Mouse (Mus musculus): ENCODE data around the gene Skp2. TPM values are rescaled to one million over a fixed set of nuclear protein-coding genes. Genes with fewer than 3 reads are reported as not detected.
"Not testable (repeated sequence)": the region's sequence is repeated elsewhere in the genome, so short reads cannot be mapped to it uniquely, and the experiment has no call there.

The Skp2 gene
- 16.5 and 19.3 TPM in 2 replicates for polyA plus RNA-seq (2015; fragmentation: Nextera tagmentation; extraction: Ambion mirVana)

DNA sequence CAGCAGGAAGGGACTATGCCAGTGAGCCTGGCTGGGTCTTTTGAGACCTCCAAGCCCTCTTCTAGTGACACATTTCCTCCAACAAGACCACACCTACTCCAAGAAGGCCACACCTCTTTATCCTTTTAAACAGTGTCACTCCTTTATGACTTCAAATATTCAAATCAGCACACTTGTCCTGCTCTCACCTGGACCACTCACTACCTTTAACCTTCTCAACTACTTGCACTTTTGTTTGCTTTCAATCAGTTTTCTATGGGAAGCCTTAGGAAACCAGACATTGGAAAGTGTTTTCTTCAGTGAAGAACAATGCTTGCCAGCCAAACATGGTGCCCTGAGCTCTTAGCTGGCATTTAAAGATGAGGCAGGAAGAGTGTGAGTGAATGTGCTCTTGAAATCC lies at the start of gene Skp2:
TSS of gene Skp2 (minus strand) at position 101 of the 400 bp plus-strand sequence.
- H3K36me3 ChIP-seq (ENCODE audit: control insufficient read depth, insufficient read depth), result peaks cover 6% of the 10 kb centered on the region; the same call in 1 of the 2 replicates
- no peak within 1 kb of the TSS for H3K9ac ChIP-seq (ENCODE audit: low read depth, low read length)
- H3K27me3 ChIP-seq (ENCODE audit: control insufficient read depth, insufficient read depth, low read depth, low read length), result no peaks in the 10 kb centered on the region
- no peaks in the 10 kb centered on the region for H3K4me1 ChIP-seq (ENCODE audit: control insufficient read depth, low read depth, low read length)
- H3K9me3 ChIP-seq (replicated peaks; ENCODE audit: control insufficient read depth, low read length), result no peaks in the 10 kb centered on the region
- H3K27ac ChIP-seq (ENCODE audit: low read length), result no peak within 1 kb of the TSS
- no peak for ATAC-seq (ENCODE audit: low read depth)
- H3K4me3 ChIP-seq (ENCODE audit: low read depth, low read length), result no peak within 1 kb of the TSS
- H3K4me2 ChIP-seq (ENCODE audit: low read depth, low read length), result no peak within 1 kb of the TSS

DNA sequence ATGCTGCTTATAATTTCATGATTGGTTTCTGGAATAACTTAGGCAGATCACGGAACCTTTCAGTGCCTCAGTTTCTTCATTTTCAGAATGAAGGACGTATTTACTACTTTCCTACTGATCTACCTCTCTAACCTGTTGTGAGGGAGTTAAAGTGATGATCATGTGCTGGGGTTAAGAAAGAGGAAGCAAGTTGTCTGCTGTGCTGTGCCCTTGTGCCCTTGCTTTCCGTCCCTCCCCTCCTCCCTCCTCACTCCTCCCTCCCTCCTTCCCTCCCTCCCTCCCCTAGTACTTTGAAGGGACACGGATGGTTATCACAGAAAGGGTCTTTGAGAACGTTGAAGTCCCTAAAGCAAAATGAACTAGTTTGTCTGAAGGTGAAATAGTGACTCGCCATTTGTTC lies 43.2 kb upstream of the Skp2 start:
- Histone ChIP-seq H3K4me1 (ENCODE audit: control insufficient read depth, low read depth, low read length) (no peaks in the 10 kb centered on the region), H3K4me3 (ENCODE audit: low read depth, low read length) (no peak overlapping the region), H3K4me2 (ENCODE audit: low read depth, low read length) (no peak overlapping the region), H3K27me3 (ENCODE audit: control insufficient read depth, insufficient read depth, low read depth, low read length) (no peaks in the 10 kb centered on the region), H3K9me3 (replicated peaks; ENCODE audit: control insufficient read depth, low read length) (no peaks in the 10 kb centered on the region), H3K9ac (ENCODE audit: low read depth, low read length) (no peak overlapping the region), H3K36me3 (ENCODE audit: control insufficient read depth, insufficient read depth) (peaks cover 3% of the 10 kb centered on the region), H3K27ac (ENCODE audit: low read length) (no peak overlapping the region)
- 39% methylated on average over 6 of the region's 6 CpGs for WGBS (ENCODE audit: insufficient replicate concordance)
- no peak for ATAC-seq (ENCODE audit: low read depth)

DNA sequence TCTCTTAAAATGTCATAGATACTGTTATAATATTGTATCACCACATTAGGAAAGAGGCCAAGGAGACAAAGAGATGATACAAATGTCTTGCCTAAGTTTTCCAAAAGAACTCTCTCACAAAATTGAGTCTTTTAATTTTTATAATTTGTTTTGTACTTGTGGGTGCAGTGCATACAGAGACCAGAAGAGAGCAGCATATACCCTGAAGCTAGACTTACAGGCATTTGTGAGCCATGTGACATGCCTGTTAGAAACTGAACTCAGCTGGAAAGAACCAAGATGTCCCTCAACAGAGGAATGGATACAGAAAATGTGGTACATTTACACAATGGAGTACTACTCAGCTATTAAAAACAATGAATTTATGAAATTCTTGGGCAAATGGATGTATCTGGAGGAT lies 37.5 kb upstream of the Skp2 start:
- not testable (repeated sequence) for H3K27ac ChIP-seq (ENCODE audit: low read length); H3K36me3 ChIP-seq (ENCODE audit: control insufficient read depth, insufficient read depth); H3K4me2 ChIP-seq (ENCODE audit: low read depth, low read length); ATAC-seq (ENCODE audit: low read depth); H3K9ac ChIP-seq (ENCODE audit: low read depth, low read length); H3K4me3 ChIP-seq (ENCODE audit: low read depth, low read length); H3K4me1 ChIP-seq (ENCODE audit: control insufficient read depth, low read depth, low read length); H3K27me3 ChIP-seq (ENCODE audit: control insufficient read depth, insufficient read depth, low read depth, low read length); H3K9me3 ChIP-seq (replicated peaks; ENCODE audit: control insufficient read depth, low read length)

DNA sequence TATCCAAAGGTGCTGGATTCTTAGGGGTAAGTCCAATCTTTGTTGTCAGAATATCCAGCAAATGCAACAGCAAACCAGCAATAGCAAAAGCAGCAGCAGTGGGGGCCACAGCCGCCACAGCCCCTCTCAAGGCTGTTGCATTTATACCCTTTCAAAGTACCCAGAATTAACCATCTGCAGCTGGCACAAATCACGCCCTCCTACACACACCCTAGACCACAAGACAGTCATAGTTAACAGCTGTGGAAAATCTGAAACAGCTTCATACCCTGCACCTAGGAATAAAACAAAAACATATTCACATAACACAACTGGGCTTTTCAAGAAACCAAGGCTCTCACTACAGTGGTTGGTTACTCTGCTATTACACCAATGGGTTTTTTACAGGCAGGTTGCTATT lies 34.6 kb upstream of the Skp2 start:
- Histone ChIP-seq H3K27ac (ENCODE audit: low read length) (no peak overlapping the region), H3K36me3 (ENCODE audit: control insufficient read depth, insufficient read depth) (peaks cover 6% of the 10 kb centered on the region), H3K4me1 (ENCODE audit: control insufficient read depth, low read depth, low read length) (no peaks in the 10 kb centered on the region), H3K9me3 (replicated peaks; ENCODE audit: control insufficient read depth, low read length) (no peaks in the 10 kb centered on the region), H3K4me2 (ENCODE audit: low read depth, low read length) (no peak overlapping the region), H3K27me3 (ENCODE audit: control insufficient read depth, insufficient read depth, low read depth, low read length) (no peaks in the 10 kb centered on the region), H3K4me3 (ENCODE audit: low read depth, low read length) (no peak overlapping the region), H3K9ac (ENCODE audit: low read depth, low read length) (no peak overlapping the region)
- WGBS (ENCODE audit: insufficient replicate concordance), result 69% methylated on average over 2 of the region's 2 CpGs
- no peak for ATAC-seq (ENCODE audit: low read depth)

DNA sequence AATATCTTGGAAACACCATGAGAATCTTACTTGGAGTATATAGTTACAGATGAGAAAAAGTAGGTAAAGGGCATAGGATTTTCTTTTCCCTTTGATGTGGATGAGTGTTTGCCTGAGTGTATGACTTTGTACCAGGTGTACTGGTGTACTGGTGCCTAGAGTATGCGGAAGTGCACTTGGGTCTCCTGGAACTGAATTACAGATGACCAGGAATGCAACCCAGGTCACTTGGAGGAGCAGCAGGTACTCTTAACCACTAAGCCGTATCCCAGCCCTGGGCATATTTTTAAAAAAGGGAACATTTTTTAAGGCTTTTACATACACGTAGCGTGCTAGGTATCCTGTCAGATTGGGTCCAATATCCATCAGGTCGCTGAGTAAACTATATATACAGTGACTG lies 28.8 kb upstream of the Skp2 start:
- Histone ChIP-seq H3K9me3 (replicated peaks; ENCODE audit: control insufficient read depth, low read length) (no peaks in the 10 kb centered on the region), H3K4me1 (ENCODE audit: control insufficient read depth, low read depth, low read length) (no peaks in the 10 kb centered on the region), H3K27me3 (ENCODE audit: control insufficient read depth, insufficient read depth, low read depth, low read length) (no peaks in the 10 kb centered on the region), H3K4me2 (ENCODE audit: low read depth, low read length) (no peak overlapping the region), H3K36me3 (ENCODE audit: control insufficient read depth, insufficient read depth) (peaks cover 5% of the 10 kb centered on the region; the same call in 1 of the 2 replicates), H3K9ac (ENCODE audit: low read depth, low read length) (no peak overlapping the region), H3K4me3 (ENCODE audit: low read depth, low read length) (no peak overlapping the region), H3K27ac (ENCODE audit: low read length) (no peak overlapping the region)
- WGBS (ENCODE audit: insufficient replicate concordance), result 76% methylated on average over 5 of the region's 5 CpGs
- no peak for ATAC-seq (ENCODE audit: low read depth)

DNA sequence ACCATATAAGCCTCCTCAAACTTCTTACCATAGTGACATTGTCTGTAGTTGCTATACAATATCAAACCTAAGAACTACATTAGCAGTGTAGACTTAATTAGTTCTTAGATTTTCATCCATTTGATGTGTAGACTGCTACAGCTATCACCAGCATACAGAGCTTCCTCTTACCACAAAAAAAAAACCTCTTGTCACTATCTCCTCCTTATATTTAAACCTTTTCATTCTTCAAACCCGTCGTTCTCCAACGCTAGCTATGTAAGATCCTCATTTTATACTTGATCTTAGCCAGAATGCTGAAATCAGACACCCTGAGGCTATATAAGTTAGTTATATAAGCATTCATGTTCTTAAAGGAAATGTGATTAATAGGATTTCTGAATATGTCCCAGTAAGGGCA lies 21.8 kb upstream of the Skp2 start:
- H3K9me3 ChIP-seq (replicated peaks; ENCODE audit: control insufficient read depth, low read length), result no peaks in the 10 kb centered on the region
- H3K9ac ChIP-seq (ENCODE audit: low read depth, low read length), result no peak overlapping the region
- no peak for ATAC-seq (ENCODE audit: low read depth)
- WGBS (ENCODE audit: insufficient replicate concordance), result 42% methylated on average over 3 of the region's 3 CpGs
- no peak overlapping the region for H3K27ac ChIP-seq (ENCODE audit: low read length)
- no peaks in the 10 kb centered on the region for H3K4me1 ChIP-seq (ENCODE audit: control insufficient read depth, low read depth, low read length)
- H3K4me3 ChIP-seq (ENCODE audit: low read depth, low read length), result no peak overlapping the region
- H3K36me3 ChIP-seq (ENCODE audit: control insufficient read depth, insufficient read depth), result peaks cover 3% of the 10 kb centered on the region
- no peak overlapping the region for H3K4me2 ChIP-seq (ENCODE audit: low read depth, low read length)
- no peaks in the 10 kb centered on the region for H3K27me3 ChIP-seq (ENCODE audit: control insufficient read depth, insufficient read depth, low read depth, low read length)

DNA sequence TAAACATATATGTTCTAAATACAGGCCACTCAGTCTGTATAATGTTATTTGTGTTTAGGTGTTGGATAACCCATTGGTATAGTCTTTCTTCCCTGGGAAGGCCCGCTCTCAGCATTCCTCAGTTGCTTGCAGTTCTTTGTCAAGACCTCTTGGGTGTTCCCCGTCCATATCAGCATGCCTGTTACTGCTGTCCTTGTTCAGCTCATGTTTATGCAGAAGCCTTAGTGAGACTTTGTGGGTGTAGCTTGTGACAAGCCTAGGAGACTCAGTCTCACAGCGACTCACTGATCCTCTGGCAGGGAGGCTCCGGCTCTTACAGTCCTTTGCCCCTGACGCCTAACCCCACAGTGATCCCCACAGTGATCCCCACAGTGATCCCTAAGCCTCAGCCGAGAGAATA lies 8.9 kb upstream of the Skp2 start:
- Histone ChIP-seq H3K9ac (ENCODE audit: low read depth, low read length) (no peak overlapping the region), H3K36me3 (ENCODE audit: control insufficient read depth, insufficient read depth) (no peaks in the 10 kb centered on the region; the same call in none of the 2 replicates), H3K4me1 (ENCODE audit: control insufficient read depth, low read depth, low read length) (no peaks in the 10 kb centered on the region), H3K4me3 (ENCODE audit: low read depth, low read length) (no peak overlapping the region), H3K9me3 (replicated peaks; ENCODE audit: control insufficient read depth, low read length) (no peaks in the 10 kb centered on the region), H3K4me2 (ENCODE audit: low read depth, low read length) (no peak overlapping the region), H3K27me3 (ENCODE audit: control insufficient read depth, insufficient read depth, low read depth, low read length) (no peaks in the 10 kb centered on the region), H3K27ac (ENCODE audit: low read length) (no peak overlapping the region)
- no peak for ATAC-seq (ENCODE audit: low read depth)
- 70% methylated on average over 6 of the region's 6 CpGs for WGBS (ENCODE audit: insufficient replicate concordance)

DNA sequence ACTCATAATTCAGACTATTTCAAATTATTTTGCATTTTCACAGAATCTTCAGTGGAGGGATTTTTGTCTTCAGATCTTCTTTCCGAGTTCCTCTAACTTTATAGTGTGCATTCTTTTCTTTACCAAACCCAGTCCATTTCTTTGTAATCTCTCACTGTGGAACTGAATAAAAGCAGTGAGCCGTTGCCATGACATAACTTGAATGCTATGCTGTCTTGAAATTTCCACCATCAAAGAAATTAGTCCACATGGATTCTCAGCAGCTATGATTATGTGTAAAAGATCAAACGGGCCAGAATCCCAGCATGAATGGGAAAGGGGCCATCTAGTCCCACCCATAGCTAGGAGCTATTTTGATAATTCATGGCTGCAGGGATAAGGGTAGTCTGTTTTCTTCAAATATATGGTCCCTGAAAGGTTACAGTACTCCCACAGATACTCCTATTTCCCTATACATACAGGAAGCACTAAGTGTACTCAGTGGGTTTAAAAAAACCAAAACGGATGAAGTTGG lies 7.4 kb upstream of the Skp2 start:
- Histone ChIP-seq H3K9me3 (replicated peaks; ENCODE audit: control insufficient read depth, low read length) (no peaks in the 10 kb centered on the region), H3K27ac (ENCODE audit: low read length) (no peak overlapping the region), H3K4me1 (ENCODE audit: control insufficient read depth, low read depth, low read length) (no peaks in the 10 kb centered on the region), H3K27me3 (ENCODE audit: control insufficient read depth, insufficient read depth, low read depth, low read length) (no peaks in the 10 kb centered on the region), H3K4me2 (ENCODE audit: low read depth, low read length) (no peak overlapping the region), H3K4me3 (ENCODE audit: low read depth, low read length) (no peak overlapping the region), H3K36me3 (ENCODE audit: control insufficient read depth, insufficient read depth) (no peaks in the 10 kb centered on the region; the same call in none of the 2 replicates), H3K9ac (ENCODE audit: low read depth, low read length) (no peak overlapping the region)
- WGBS (ENCODE audit: insufficient replicate concordance), result 68% methylated on average over 4 of the region's 4 CpGs
- ATAC-seq (ENCODE audit: low read depth), result no peak

DNA sequence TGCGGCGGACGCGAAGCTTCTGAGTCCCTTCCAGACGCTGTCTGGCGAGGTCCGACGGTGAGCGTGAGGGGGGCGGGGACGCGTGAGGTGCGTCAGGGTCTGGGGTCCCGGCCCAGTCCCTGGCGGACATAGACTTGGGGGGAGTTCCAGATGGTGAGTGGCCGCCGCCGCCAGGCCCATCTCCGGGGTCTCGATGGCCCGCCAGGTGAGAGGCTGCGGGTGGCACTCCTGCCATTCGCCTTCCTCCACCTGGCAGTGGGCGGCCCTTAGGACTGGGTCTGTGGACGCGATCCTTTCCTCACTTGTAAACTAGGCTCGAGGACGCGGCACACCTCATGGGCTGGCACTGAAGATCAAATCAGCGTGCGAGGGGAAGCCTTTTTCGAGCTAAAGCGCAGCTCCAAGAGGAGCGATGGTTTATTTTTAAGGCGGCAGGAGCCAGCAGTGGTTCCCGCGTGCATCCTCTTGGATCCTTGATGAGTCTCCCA lies 14.5 kb downstream of the Skp2 start:
- Histone ChIP-seq H3K9me3 (replicated peaks; ENCODE audit: control insufficient read depth, low read length) (no peaks in the 10 kb centered on the region), H3K4me2 (ENCODE audit: low read depth, low read length) (peak overlapping the region; percentile 81), H3K4me1 (ENCODE audit: control insufficient read depth, low read depth, low read length) (peaks cover 24% of the 10 kb centered on the region), H3K4me3 (ENCODE audit: low read depth, low read length) (peak overlapping the region; percentile 96), H3K36me3 (ENCODE audit: control insufficient read depth, insufficient read depth) (peaks cover 7% of the 10 kb centered on the region; the same call in 1 of the 2 replicates), H3K27ac (ENCODE audit: low read length) (peak overlapping the region; percentile 71), H3K9ac (ENCODE audit: low read depth, low read length) (peak overlapping the region; percentile 94), H3K27me3 (ENCODE audit: control insufficient read depth, insufficient read depth, low read depth, low read length) (no peaks in the 10 kb centered on the region)
- under 1% methylated on average over 37 of the region's 37 CpGs for WGBS (ENCODE audit: insufficient replicate concordance)
- peak; percentile 69 for ATAC-seq (ENCODE audit: low read depth)
